Mouse (Mus musculus): ENCODE data around the gene Mpp2. TPM values are rescaled to one million over a fixed set of nuclear protein-coding genes. Genes with fewer than 3 reads are reported as not detected.
A peak's percentile ranks its signal among the peaks of the same experiment; 100 is the strongest.

Mpp2 gene
- polyA plus RNA-seq, 1 experiment from 2014 or later, result 15.5 TPM

DNA sequence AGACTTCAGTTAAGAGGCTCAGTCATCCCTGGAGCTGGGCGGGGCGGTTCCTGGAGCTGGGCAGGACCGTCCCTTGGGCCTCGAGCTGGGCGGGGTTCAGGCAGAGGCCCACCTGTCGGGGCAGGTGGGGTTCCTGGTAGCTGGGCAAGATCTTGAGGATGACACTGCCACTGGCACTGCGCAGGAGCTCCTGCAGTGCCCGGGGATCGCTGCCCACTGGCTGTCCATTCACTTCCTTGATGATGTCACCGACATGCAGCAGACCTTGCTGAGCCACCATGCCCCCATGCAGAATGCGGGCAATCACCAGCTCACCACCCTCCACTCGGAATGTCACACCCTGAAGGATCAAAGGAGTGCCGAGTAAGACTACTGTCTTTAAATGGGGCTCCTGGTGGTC, 25.2 kb downstream of the Mpp2 start:
- no peaks in the 10 kb centered on the region for H3K9me3 ChIP-seq (replicated peaks)
- peaks cover 11% of the 10 kb centered on the region for H3K4me1 ChIP-seq
- H3K36me3 ChIP-seq, result peaks cover 39% of the 10 kb centered on the region
- DNase-seq (ENCODE audit: low spot score), result no peak
- no peak overlapping the region for H3K27ac ChIP-seq (replicated peaks)
- H3K27me3 ChIP-seq (ENCODE audit: low read depth, poor library complexity, severe bottlenecking), result peaks cover 33% of the 10 kb centered on the region
- no peak overlapping the region for H3K4me3 ChIP-seq
- WGBS, result 86% methylated on average over 13 of the region's 13 CpGs

DNA sequence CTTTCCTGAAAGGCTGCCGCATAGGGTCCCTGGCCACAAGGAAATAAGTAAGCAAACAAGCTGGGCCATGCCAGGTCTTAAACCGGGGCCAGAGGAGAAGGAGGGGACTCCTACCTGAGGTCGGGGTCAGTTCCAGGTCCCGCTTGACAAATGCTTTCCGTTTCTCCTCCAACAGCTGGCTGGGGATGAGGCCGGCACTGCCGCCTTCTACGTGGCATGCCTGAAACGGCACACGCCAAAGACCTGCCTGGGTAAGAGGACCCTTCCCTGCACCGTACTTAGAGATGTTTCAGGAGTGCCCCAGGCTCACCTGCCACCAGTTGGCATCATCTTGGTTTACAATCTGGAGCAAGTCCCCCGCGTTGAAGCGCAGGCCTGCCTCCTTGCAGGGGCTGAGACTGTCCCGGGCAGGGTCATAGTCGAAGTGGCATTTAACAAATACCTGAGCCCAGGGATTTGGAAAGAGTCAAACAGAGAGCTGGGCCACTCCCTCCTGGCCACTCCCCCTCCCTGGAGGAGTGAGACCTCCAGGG, 26.3 kb downstream of the Mpp2 start:
- Histone ChIP-seq H3K9me3 (replicated peaks) (no peaks in the 10 kb centered on the region), H3K4me3 (peak overlapping the region; percentile 62; the same call in 1 of the 2 replicates), H3K27me3 (ENCODE audit: low read depth, poor library complexity, severe bottlenecking) (peaks cover 36% of the 10 kb centered on the region), H3K27ac (replicated peaks) (no peak overlapping the region), H3K4me1 (peaks cover 11% of the 10 kb centered on the region), H3K36me3 (peaks cover 39% of the 10 kb centered on the region)
- 30% methylated on average over 16 of the region's 16 CpGs for WGBS
- DNase-seq (ENCODE audit: low spot score), result no peak

DNA sequence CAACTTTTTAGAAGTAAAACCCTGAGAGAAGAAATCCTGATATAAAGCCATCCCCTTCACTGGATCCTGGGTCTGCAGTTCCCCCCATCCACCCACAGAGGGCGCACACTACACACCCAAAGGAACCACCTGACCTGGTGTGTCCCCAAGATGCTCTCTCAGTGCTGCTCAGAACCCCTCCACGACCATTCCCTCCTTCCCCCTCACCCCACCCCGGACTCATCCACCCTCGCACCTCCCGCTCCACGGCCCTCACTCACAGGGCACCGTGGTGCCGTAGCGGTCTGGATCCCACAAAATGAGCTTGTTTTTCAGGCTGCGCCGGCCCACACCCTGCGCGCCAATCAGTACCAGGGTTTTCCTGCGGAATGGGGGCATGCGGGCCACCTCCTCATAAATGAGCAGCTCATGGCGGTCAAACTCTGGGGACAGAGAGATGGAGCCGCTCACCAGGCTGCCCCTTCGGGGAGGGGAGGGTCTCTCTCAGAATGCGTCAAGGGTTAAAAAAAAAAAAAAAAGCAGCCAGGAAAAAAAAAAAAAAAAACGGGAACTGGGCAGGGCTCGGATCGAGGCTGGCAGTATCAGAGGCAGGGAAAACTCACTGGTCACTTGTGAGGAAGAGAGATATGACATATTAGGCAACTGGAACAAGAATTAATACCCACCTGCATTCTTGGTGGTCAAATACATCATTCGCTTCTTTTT, 26.9 kb downstream of the Mpp2 start:
- WGBS, result 4% methylated on average over 23 of the region's 23 CpGs

DNA sequence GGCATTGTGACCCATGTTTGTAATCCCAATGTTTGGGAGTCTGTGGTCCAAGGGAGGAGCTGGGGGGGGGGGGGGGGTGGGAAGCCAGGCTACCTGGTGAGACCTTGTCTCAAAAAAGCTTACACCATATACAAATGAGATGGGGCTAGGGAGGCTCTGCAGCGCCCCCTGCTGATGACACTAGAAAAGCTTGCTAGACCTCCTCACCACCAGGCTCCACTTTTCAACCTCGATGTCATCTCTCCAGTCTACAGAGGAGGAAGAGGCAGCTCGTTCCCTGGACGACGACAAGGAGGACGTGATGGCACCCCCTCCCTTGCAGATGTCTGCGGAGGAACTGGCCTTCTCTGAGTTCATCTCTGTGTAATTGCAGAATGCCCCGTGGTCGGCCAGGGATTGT, 34.5 kb downstream of the Mpp2 start:
- peak; percentile 59 for DNase-seq (ENCODE audit: low spot score)
- Histone ChIP-seq H3K27me3 (ENCODE audit: low read depth, poor library complexity, severe bottlenecking) (peaks cover 10% of the 10 kb centered on the region; the same call in 1 of the 2 replicates), H3K4me3 (no peak overlapping the region), H3K4me1 (peaks cover 11% of the 10 kb centered on the region), H3K9me3 (replicated peaks) (no peaks in the 10 kb centered on the region), H3K36me3 (peaks cover 4% of the 10 kb centered on the region; the same call in 1 of the 2 replicates), H3K27ac (replicated peaks) (no peak overlapping the region)
- 31% methylated on average over 9 of the region's 9 CpGs for WGBS

More for the DNA sequence above, 26.9 kb downstream of the Mpp2 start:
- Histone ChIP-seq H3K36me3 (peaks cover 39% of the 10 kb centered on the region), H3K4me3 (peak overlapping the region; percentile 62), H3K4me1 (peaks cover 11% of the 10 kb centered on the region), H3K27ac (replicated peaks) (peak overlapping the region; percentile 74), H3K27me3 (ENCODE audit: low read depth, poor library complexity, severe bottlenecking) (peaks cover 39% of the 10 kb centered on the region), H3K9me3 (replicated peaks) (no peaks in the 10 kb centered on the region)
- peak; percentile 82 for DNase-seq (ENCODE audit: low spot score)

GRCm38 (mm10) chr11:102053183-102053582, 35.1 kb downstream of the Mpp2 start:
- Histone ChIP-seq H3K27ac (replicated peaks) (no peak overlapping the region), H3K4me1 (peaks cover 11% of the 10 kb centered on the region), H3K4me3 (no peak overlapping the region), H3K27me3 (ENCODE audit: low read depth, poor library complexity, severe bottlenecking) (peaks cover 6% of the 10 kb centered on the region; the same call in 1 of the 2 replicates), H3K36me3 (no peaks in the 10 kb centered on the region), H3K9me3 (replicated peaks) (no peaks in the 10 kb centered on the region)
- no peak for DNase-seq (ENCODE audit: low spot score)
- 86% methylated on average over 7 of the region's 7 CpGs for WGBS

DNA sequence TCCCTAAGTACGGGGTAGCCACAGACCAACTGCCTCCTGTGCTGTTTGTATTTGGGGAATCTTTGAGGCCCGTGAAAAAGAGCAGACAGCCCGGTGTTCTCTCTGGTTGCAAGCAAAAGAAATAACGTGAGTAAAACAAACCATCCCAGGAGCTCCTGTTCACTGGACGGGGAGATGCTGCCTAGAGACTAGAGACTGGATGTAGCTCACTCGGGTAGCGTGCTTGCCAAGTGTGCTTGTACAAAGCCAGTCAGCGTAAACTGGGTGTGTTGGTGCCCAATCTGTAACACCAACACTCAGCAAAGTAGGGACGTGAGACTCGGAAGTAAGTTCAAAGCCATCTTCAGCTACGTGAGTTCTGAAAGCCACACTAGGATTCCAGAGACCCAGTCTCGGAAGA, 35.6 kb downstream of the Mpp2 start:
- H3K4me3 ChIP-seq, result no peak overlapping the region
- H3K27ac ChIP-seq (replicated peaks), result peak overlapping the region; percentile 57; the same call in 1 of the 2 replicates
- no peak for DNase-seq (ENCODE audit: low spot score)
- H3K9me3 ChIP-seq (replicated peaks), result no peaks in the 10 kb centered on the region
- H3K36me3 ChIP-seq, result no peaks in the 10 kb centered on the region
- H3K27me3 ChIP-seq (ENCODE audit: low read depth, poor library complexity, severe bottlenecking), result peaks cover 6% of the 10 kb centered on the region; the same call in 1 of the 2 replicates
- WGBS, result 83% methylated on average over 12 of the region's 12 CpGs
- peaks cover 11% of the 10 kb centered on the region for H3K4me1 ChIP-seq

DNA sequence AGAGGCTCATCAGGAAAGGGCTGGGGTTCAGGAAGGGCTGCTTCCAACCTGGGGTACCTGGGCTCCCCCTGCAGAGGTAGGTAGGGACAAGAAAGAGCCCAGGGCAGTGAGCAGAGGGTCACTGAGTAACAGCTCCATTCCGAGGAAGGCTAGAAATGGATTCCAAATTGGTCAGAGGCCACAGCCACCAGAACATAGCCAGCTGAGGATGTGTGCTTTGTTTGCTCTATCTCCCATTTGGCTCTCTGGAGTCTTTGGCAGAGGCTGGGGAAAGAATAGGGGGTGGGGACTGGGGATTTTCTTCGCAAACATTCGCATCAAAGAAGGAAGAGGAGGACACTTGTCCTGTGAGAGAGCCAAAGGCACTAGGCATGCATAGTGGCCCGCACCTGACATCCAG, 36.4 kb downstream of the Mpp2 start:
- Histone ChIP-seq H3K9me3 (replicated peaks) (no peaks in the 10 kb centered on the region), H3K4me3 (no peak overlapping the region), H3K27ac (replicated peaks) (peak overlapping the region; percentile 57), H3K27me3 (ENCODE audit: low read depth, poor library complexity, severe bottlenecking) (peaks cover 2% of the 10 kb centered on the region; the same call in 1 of the 2 replicates), H3K36me3 (no peaks in the 10 kb centered on the region), H3K4me1 (peaks cover 11% of the 10 kb centered on the region)
- no peak for DNase-seq (ENCODE audit: low spot score)
- 40% methylated on average over 4 of the region's 4 CpGs for WGBS

DNA sequence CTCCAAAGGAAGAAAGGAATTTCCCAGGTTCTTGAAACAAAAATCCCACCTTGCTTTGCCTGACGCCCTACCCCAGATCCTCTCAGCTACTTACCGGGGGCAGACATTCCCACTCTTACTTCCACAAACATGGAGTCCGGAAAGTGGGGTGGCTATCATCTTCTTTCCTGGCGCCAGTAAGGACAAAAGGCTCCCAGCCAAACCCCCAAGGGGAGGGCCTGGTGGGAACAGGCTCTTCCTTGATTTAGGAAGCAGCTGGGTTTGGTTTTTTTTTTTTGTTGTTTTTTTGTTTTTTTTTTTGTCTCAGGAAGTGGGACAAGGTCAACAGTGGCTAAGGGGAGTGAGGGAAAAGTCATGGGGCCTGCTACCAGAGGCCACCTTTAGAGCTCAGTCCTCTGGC, 36.8 kb downstream of the Mpp2 start:
- no peak for DNase-seq (ENCODE audit: low spot score)
- peak overlapping the region; percentile 57 for H3K27ac ChIP-seq (replicated peaks)
- 67% methylated on average over 4 of the region's 4 CpGs for WGBS

DNA sequence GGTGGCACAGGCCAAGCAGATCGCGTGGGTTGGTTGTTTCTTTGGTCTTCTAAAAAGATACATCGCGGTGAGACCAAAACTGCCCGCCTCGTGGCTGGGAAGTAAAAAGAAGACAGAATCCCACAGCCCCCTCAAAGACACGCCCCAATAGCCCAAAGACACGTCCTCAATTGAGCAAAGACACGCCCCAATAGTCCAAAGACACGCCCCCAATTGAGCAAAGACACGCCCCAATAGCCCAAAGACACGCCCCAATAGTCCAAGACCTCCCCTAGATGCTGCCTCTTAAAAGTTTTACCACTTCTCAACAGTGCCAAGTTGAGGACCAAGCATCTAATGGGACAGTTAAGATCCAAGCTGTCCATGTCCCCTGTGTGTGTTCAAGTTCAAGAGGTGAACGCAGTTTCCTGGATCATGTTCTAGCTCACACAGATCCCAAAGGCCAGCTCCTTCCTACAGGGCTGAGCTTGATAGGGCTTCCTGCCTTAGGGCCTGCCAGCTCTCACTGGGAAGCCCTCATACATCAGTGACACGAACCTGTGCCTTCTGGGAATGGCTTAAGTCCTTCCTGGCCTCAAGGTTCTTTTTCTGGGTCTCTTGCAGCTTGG, 38.3 kb downstream of the Mpp2 start:
- Histone ChIP-seq H3K4me3 (no peak overlapping the region), H3K36me3 (no peaks in the 10 kb centered on the region), H3K9me3 (replicated peaks) (peaks cover 16% of the 10 kb centered on the region), H3K27ac (replicated peaks) (no peak overlapping the region), H3K27me3 (ENCODE audit: low read depth, poor library complexity, severe bottlenecking) (no peaks in the 10 kb centered on the region; the same call in 1 of the 2 replicates), H3K4me1 (peaks cover 11% of the 10 kb centered on the region)
- 59% methylated on average over 14 of the region's 14 CpGs for WGBS
- DNase-seq (ENCODE audit: low spot score), result no peak

More for the DNA sequence above, 36.8 kb downstream of the Mpp2 start:
- Histone ChIP-seq H3K4me1 (peaks cover 11% of the 10 kb centered on the region), H3K27me3 (ENCODE audit: low read depth, poor library complexity, severe bottlenecking) (no peaks in the 10 kb centered on the region; the same call in 1 of the 2 replicates), H3K4me3 (no peak overlapping the region), H3K9me3 (replicated peaks) (0 out of 2 replicates have a peak, but pooled peaks cover under 1% of the 10 kb centered on the region), H3K36me3 (no peaks in the 10 kb centered on the region)

- WGBS, result 77% methylated on average over 9 of the region's 9 CpGs
- Histone ChIP-seq H3K4me1 (no peaks in the 10 kb centered on the region; the same call in 1 of the 2 replicates), H3K36me3 (no peaks in the 10 kb centered on the region), H3K4me3 (no peak overlapping the region), H3K27ac (replicated peaks) (no peak overlapping the region), H3K27me3 (ENCODE audit: low read depth, poor library complexity, severe bottlenecking) (no peaks in the 10 kb centered on the region), H3K9me3 (replicated peaks) (peaks cover 19% of the 10 kb centered on the region)
- DNase-seq (ENCODE audit: low spot score), result no peak
These were observed 41.7 kb downstream of the Mpp2 start for GRCm38 (mm10) chr11:102046607-102047006.

- H3K4me3 ChIP-seq, result no peak overlapping the region
These were observed 43.6 kb downstream of the Mpp2 start for GRCm38 (mm10) chr11:102044691-102045212.

GRCm38 (mm10) chr11:102043381-102043780, 44.9 kb downstream of the Mpp2 start:
- DNase-seq (ENCODE audit: low spot score), result no peak
- Histone ChIP-seq H3K27ac (replicated peaks) (no peak overlapping the region), H3K4me1 (peaks cover 10% of the 10 kb centered on the region), H3K4me3 (no peak overlapping the region), H3K36me3 (no peaks in the 10 kb centered on the region), H3K9me3 (replicated peaks) (peaks cover 19% of the 10 kb centered on the region), H3K27me3 (ENCODE audit: low read depth, poor library complexity, severe bottlenecking) (0 out of 2 replicates have a peak, but pooled peaks cover 4% of the 10 kb centered on the region)
- WGBS, result 87% methylated on average over 6 of the region's 6 CpGs

More at GRCm38 (mm10) chr11:102044691-102045212, 43.6 kb downstream of the Mpp2 start:
- Histone ChIP-seq H3K27me3 (ENCODE audit: low read depth, poor library complexity, severe bottlenecking) (no peaks in the 10 kb centered on the region), H3K27ac (replicated peaks) (no peak overlapping the region), H3K9me3 (replicated peaks) (peaks cover 19% of the 10 kb centered on the region), H3K4me1 (peaks cover 5% of the 10 kb centered on the region), H3K36me3 (no peaks in the 10 kb centered on the region)
- 87% methylated on average over 7 of the region's 7 CpGs for WGBS
- DNase-seq (ENCODE audit: low spot score), result no peak
